Mouse (Mus musculus): ENCODE data around the gene Hk1.

GRCm38 (mm10) chr10:62340991-62341390, 38.7 kb downstream of the Hk1 start:
- TF ChIP-seq CTCF (conservative IDR thresholded peaks at IDR 0.05; ENCODE audit: insufficient read depth, insufficient read length, low read depth, low read length) (no peak), POLR2A (IDR thresholded peaks at IDR 0.05; ENCODE audit: low read depth, low read length) (no peak)

Data from kidney, adult 2 months (tissue).